Mouse (Mus musculus) hindbrain, embryonic 10.5 days (tissue): ENCODE results near the gene Sval1. TPM values are rescaled to one million over a fixed set of nuclear protein-coding genes. Genes with fewer than 3 reads are reported as not detected.

Experiments used
- DNase-seq: peaks from one replicate; pipeline ENCODE4 v3.0.0-alpha.2; 2017; ENCODE audit warnings: low spot score
- H3K27ac ChIP-seq: fragments of 300-500 bp; sonication (generic); 2 replicates; pipeline ENCODE4 v1.5.1; 2016; ENCODE audit warnings: mild to moderate bottlenecking, moderate library complexity
- H3K27me3 ChIP-seq: fragments of 300-500 bp; sonication (generic); 2 replicates; pipeline ENCODE4 v1.6.1; 2016; ENCODE audit warnings: mild to moderate bottlenecking; ENCODE audit not compliant: poor library complexity, insufficient read depth, severe bottlenecking
- H3K36me3 ChIP-seq: fragments of 300-500 bp; sonication (generic); 2 replicates; pipeline ENCODE4 v1.6.1; 2016; ENCODE audit warnings: mild to moderate bottlenecking, moderate library complexity
- H3K4me1 ChIP-seq: fragments of 300-500 bp; sonication (generic); replicated peaks from 2 replicates; pipeline ENCODE4 v1.6.1; 2016; ENCODE audit warnings: mild to moderate bottlenecking
- H3K4me3 ChIP-seq: fragments of 300-500 bp; sonication (generic); 2 replicates; pipeline ENCODE4 v1.5.1; 2016; ENCODE audit warnings: mild to moderate bottlenecking, moderate library complexity
- H3K9me3 ChIP-seq: fragments of 300-500 bp; sonication (generic); 2 replicates; pipeline ENCODE4 v1.6.1; 2016; ENCODE audit warnings: mild to moderate bottlenecking, moderate library complexity
- WGBS: fragments of 180-500 bp; shearing (Covaris S2); methylation state at CpG from one replicate; pipeline ENCODE4 v1.1.7; 2016; 5-methylcytosine and 5-hydroxymethylcytosine counted together
- polyA plus RNA-seq: library from polyadenylated mRNA; unstranded; fragments of >200 nt; fragmentation: Nextera tagmentation; extraction: Ambion mirVana; gene quantifications from 2 replicates; pipeline ENCODE4 v1.2.1, GENCODE M21; 2016

The Sval1 gene
- polyA plus RNA-seq, result 0.29 TPM in 1 of 2 replicates, not detected in the other

DNA sequence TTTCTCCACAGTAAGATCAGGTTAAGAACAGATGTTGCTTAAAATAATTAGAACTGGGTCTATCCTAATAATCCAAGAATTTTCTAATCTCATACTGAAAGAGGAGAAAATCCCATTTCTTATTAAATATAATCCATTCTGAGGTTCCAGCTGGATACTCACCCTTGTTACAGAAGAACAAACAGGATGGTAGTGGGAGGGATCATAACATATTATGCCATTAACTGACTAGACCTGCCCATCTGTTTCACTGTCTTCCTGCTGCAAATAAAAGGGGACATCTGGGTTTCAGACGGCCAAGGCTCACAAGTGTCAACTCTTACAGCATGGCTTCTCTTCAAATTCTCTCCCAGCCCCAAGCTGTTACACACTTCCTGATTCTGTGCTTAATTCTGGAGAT, at the start of gene Sval1:
Gene Sval1 (plus strand): TSS at position 301 of the 400 bp plus-strand sequence.
- H3K36me3 ChIP-seq, result no peaks in the 10 kb centered on the region
- WGBS, result 74% methylated on average over 1 of the region's 1 CpGs
- no peak within 1 kb of the TSS for H3K27ac ChIP-seq
- no peak within 1 kb of the TSS for H3K4me3 ChIP-seq
- no peaks in the 10 kb centered on the region for H3K27me3 ChIP-seq
- no peaks in the 10 kb centered on the region for H3K9me3 ChIP-seq
- H3K4me1 ChIP-seq, result no peaks in the 10 kb centered on the region
- no peak for DNase-seq

DNA sequence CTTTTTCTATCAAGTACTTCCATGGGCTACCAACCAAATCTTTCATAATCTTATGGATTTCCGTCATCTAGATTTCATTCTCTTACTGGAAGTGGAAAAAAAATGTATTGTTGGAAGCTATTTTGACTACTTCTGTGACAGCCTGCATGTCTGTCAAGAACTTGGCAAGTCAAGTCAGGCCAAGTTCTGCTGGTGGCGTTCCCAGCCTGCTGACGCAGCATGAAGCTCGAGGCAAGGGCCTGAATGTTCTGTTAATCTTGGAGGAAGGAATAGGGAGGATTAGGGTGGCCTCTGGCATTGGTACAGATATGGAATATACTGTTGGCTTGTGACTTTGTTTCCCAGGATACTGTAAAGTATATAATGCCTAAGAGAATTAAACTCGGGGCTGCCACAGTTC, 39.8 kb upstream of the Sval1 start:
- Histone ChIP-seq H3K27ac (no peak overlapping the region), H3K36me3 (no peaks in the 10 kb centered on the region), H3K4me1 (no peaks in the 10 kb centered on the region), H3K4me3 (no peak overlapping the region), H3K9me3 (no peaks in the 10 kb centered on the region), H3K27me3 (no peaks in the 10 kb centered on the region)
- DNase-seq, result no peak
- WGBS, result 90% methylated on average over 5 of the region's 5 CpGs

DNA sequence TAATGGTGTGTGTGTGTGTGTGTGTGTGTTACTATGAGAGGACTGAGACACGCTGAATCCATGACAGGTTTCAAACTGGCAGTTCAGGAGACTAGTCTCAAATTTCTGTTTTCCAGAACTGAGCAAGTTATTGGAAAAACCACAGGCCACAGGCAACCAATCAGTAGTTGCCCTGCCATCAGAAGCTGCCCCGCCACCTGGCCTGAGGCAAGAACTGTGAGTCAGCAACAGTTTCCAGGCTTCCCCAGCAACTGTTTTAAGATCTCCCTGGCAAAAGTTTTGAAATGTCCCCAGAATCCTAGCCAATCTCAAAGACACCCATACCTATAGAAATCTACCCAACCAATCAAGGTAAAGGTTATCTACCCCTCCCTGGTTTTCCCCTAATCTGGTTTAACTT, 36.5 kb upstream of the Sval1 start:
- WGBS, result 85% methylated on average over 2 of the region's 2 CpGs
- no peaks in the 10 kb centered on the region for H3K36me3 ChIP-seq
- DNase-seq, result no peak
- H3K4me3 ChIP-seq, result no peak overlapping the region
- no peak overlapping the region for H3K27ac ChIP-seq
- H3K9me3 ChIP-seq, result no peaks in the 10 kb centered on the region
- H3K27me3 ChIP-seq, result no peaks in the 10 kb centered on the region
- H3K4me1 ChIP-seq, result no peaks in the 10 kb centered on the region

DNA sequence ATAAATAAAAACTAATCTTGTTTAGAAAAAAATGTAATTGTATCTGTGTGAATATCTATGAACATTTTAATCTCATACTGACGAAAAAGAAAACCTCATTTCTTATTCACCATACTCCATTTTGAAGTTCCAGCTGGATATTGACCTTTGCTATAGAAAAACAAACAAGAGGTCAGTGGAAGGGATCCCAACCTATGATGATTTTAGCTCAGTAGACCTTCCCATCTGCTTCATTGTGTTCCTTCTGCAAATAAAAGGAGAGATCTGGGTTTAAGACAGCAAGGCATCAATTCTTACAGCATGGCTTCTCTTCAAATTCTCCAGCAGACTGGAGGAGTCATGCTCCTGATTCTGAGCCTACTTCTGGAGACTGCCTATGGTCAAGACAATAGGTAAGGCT, 16.4 kb downstream of the Sval1 start, which contains the start of gene Sval3:
Gene Sval3 (plus strand): TSS at position 301 of the 400 bp plus-strand sequence.
- WGBS, result 73% methylated on average over 1 of the region's 1 CpGs
- Histone ChIP-seq H3K27me3 (no peaks in the 10 kb centered on the region), H3K4me3 (no peak within 1 kb of the TSS), H3K36me3 (no peaks in the 10 kb centered on the region), H3K4me1 (no peaks in the 10 kb centered on the region), H3K9me3 (no peaks in the 10 kb centered on the region), H3K27ac (no peak within 1 kb of the TSS)
- no peak for DNase-seq

Other genes starting within 250 kb of the Sval1 start
- gene Kel, start 247.3 kb upstream of the Sval1 start, polyA plus RNA-seq, result 7.2 and 9.8 TPM in 2 replicates
- gene Olfr459, start 176.5 kb upstream of the Sval1 start, polyA plus RNA-seq, result not detected in 2 replicates
- not detected in 2 replicates for gene Pip, start 104.1 kb upstream of the Sval1 start, polyA plus RNA-seq
- gene Sval2, start 98.6 kb upstream of the Sval1 start, polyA plus RNA-seq, result not detected in 2 replicates
- gene Sval3, start 16.5 kb downstream of the Sval1 start, polyA plus RNA-seq, result not detected in 2 replicates
- not detected in 2 replicates for gene Sva, start 86.8 kb downstream of the Sval1 start, polyA plus RNA-seq
- gene Tas2r139, start 189.3 kb downstream of the Sval1 start, polyA plus RNA-seq, result not detected in 2 replicates